Mouse (Mus musculus): ENCODE data around the gene Lyst. TPM values are rescaled to one million over a fixed set of nuclear protein-coding genes. Genes with fewer than 3 reads are reported as not detected.

Lyst gene
- polyA plus RNA-seq, 1 experiment: 1.7 TPM

DNA sequence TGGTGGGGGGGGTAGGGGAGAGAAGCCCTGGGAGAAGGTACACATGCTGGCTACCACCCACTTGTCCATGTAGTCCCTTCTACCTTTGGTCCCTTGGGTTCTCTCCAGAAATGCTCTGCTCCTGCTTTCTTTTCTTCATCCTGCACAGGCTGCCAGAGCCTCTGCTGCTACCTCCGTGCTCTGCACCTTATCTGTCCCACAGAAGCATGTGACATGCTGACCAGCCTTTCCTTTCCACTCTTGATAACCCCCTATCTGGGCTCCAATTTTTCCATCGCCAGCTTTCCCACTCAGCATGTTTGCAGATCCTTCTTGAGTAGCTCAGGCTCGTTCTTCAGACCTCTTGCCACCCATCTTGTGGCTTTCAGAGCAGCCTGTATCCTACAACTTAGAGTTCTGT is 133.1 kb downstream of the Lyst start:
- Histone ChIP-seq H3K27me3 (ENCODE audit: control insufficient read depth, insufficient read depth, insufficient read length) (no peaks in the 10 kb centered on the region), H3ac (ENCODE audit: control insufficient read depth, insufficient read length, low read depth) (no peak overlapping the region), H3K79me2 (ENCODE audit: control insufficient read depth, insufficient read depth) (no peaks in the 10 kb centered on the region), H3K4me3 (ENCODE audit: insufficient read depth, poor library complexity, severe bottlenecking) (no peak overlapping the region), H3K79me3 (ENCODE audit: low read depth) (no peaks in the 10 kb centered on the region), H3K36me3 (ENCODE audit: control insufficient read depth, insufficient read depth) (peaks cover 10% of the 10 kb centered on the region)
- TF ChIP-seq FOSL1 (IDR thresholded peaks at IDR 0.05; ENCODE audit: insufficient read depth, low read length, poor library complexity, severe bottlenecking) (no peak), MAX (IDR thresholded peaks at IDR 0.05) (no peak)

GRCm38 (mm10) chr13:13723786-13724185 is 133.6 kb downstream of the Lyst start:
- Histone ChIP-seq H3K79me3 (ENCODE audit: low read depth) (no peaks in the 10 kb centered on the region), H3K4me3 (ENCODE audit: insufficient read depth, poor library complexity, severe bottlenecking) (no peak overlapping the region), H3K79me2 (ENCODE audit: control insufficient read depth, insufficient read depth) (no peaks in the 10 kb centered on the region), H3K27me3 (ENCODE audit: control insufficient read depth, insufficient read depth, insufficient read length) (no peaks in the 10 kb centered on the region), H3ac (ENCODE audit: control insufficient read depth, insufficient read length, low read depth) (no peak overlapping the region), H3K36me3 (ENCODE audit: control insufficient read depth, insufficient read depth) (peaks cover 10% of the 10 kb centered on the region)
- no peak for TF ChIP-seq CEBPB (IDR thresholded peaks at IDR 0.05; ENCODE audit: low read depth)
- TF ChIP-seq MYOD1 (IDR thresholded peaks at IDR 0.05; ENCODE audit: control insufficient read depth, insufficient read length, low read depth): no peak
- no peak for TF ChIP-seq MYOG (IDR thresholded peaks at IDR 0.05; ENCODE audit: control insufficient read depth, extremely low read depth, insufficient read length)
- TF ChIP-seq CTCF (IDR thresholded peaks at IDR 0.05; ENCODE audit: control insufficient read depth, insufficient read depth, insufficient read length): no peak
- no peak for TF ChIP-seq MAX (IDR thresholded peaks at IDR 0.05)
- no peak for TF ChIP-seq USF1 (IDR thresholded peaks at IDR 0.05; ENCODE audit: low read depth)
- no peak for TF ChIP-seq FOSL1 (IDR thresholded peaks at IDR 0.05; ENCODE audit: insufficient read depth, low read length, poor library complexity, severe bottlenecking)

- Histone ChIP-seq H3ac (ENCODE audit: control insufficient read depth, insufficient read length, low read depth) (no peak overlapping the region), H3K79me2 (ENCODE audit: control insufficient read depth, insufficient read depth) (no peaks in the 10 kb centered on the region), H3K4me3 (ENCODE audit: insufficient read depth, poor library complexity, severe bottlenecking) (no peak overlapping the region), H3K27me3 (ENCODE audit: control insufficient read depth, insufficient read depth, insufficient read length) (no peaks in the 10 kb centered on the region), H3K36me3 (ENCODE audit: control insufficient read depth, insufficient read depth) (peaks cover 3% of the 10 kb centered on the region), H3K79me3 (ENCODE audit: low read depth) (no peaks in the 10 kb centered on the region)
- TF ChIP-seq MAX (IDR thresholded peaks at IDR 0.05): no peak
- TF ChIP-seq MYOG (IDR thresholded peaks at IDR 0.05; ENCODE audit: control insufficient read depth, extremely low read depth, insufficient read length): no peak
- TF ChIP-seq CEBPB (IDR thresholded peaks at IDR 0.05; ENCODE audit: low read depth): no peak
- no peak for TF ChIP-seq CTCF (IDR thresholded peaks at IDR 0.05; ENCODE audit: control insufficient read depth, insufficient read depth, insufficient read length)
- no peak for TF ChIP-seq MYOD1 (IDR thresholded peaks at IDR 0.05; ENCODE audit: control insufficient read depth, insufficient read length, low read depth)
- no peak for TF ChIP-seq FOSL1 (IDR thresholded peaks at IDR 0.05; ENCODE audit: insufficient read depth, low read length, poor library complexity, severe bottlenecking)
- TF ChIP-seq USF1 (IDR thresholded peaks at IDR 0.05; ENCODE audit: low read depth): no peak
Measured at GRCm38 (mm10) chr13:13739232-13739631, 149.0 kb downstream of the Lyst start.

DNA sequence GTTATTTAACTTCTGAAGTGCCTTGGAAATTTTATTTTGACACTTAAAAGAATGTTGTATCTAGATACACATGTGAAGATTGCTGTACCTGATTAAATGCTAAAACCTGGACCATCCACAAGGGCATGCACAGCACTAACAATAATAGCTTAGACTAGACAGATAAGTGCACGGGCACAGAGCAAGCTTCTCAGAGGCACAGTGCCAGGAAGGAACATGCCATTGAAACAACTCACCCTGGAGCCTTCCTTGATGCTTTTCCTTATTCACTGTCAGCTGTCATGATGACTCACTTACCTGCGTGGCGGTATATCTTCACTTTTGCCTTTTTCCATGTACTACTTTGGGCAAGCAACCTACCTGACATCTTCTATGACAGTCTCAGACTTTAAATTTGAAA is 155.7 kb downstream of the Lyst start:
- Histone ChIP-seq H3K79me3 (ENCODE audit: low read depth) (no peaks in the 10 kb centered on the region), H3K27me3 (ENCODE audit: control insufficient read depth, insufficient read depth, insufficient read length) (no peaks in the 10 kb centered on the region), H3ac (ENCODE audit: control insufficient read depth, insufficient read length, low read depth) (no peak overlapping the region), H3K4me3 (ENCODE audit: insufficient read depth, poor library complexity, severe bottlenecking) (no peak overlapping the region), H3K79me2 (ENCODE audit: control insufficient read depth, insufficient read depth) (no peaks in the 10 kb centered on the region), H3K36me3 (ENCODE audit: control insufficient read depth, insufficient read depth) (peaks cover 3% of the 10 kb centered on the region)
- no peak for TF ChIP-seq CEBPB (IDR thresholded peaks at IDR 0.05; ENCODE audit: low read depth)
- TF ChIP-seq FOSL1 (IDR thresholded peaks at IDR 0.05; ENCODE audit: insufficient read depth, low read length, poor library complexity, severe bottlenecking): no peak
- no peak for TF ChIP-seq CTCF (IDR thresholded peaks at IDR 0.05; ENCODE audit: control insufficient read depth, insufficient read depth, insufficient read length)
- peak; percentile 20 for TF ChIP-seq MYOD1 (IDR thresholded peaks at IDR 0.05; ENCODE audit: control insufficient read depth, insufficient read length, low read depth)
- no peak for TF ChIP-seq USF1 (IDR thresholded peaks at IDR 0.05; ENCODE audit: low read depth)
- TF ChIP-seq MYOG (IDR thresholded peaks at IDR 0.05; ENCODE audit: control insufficient read depth, extremely low read depth, insufficient read length): no peak
- TF ChIP-seq MAX (IDR thresholded peaks at IDR 0.05): no peak

GRCm38 (mm10) chr13:13775778-13776494 is 185.7 kb downstream of the Lyst start:
- H3ac ChIP-seq (ENCODE audit: control insufficient read depth, insufficient read length, low read depth): no peak overlapping the region

GRCm38 (mm10) chr13:13777052-13777451 is 186.9 kb downstream of the Lyst start:
- H3K79me3 ChIP-seq (ENCODE audit: low read depth): no peaks in the 10 kb centered on the region
- no peaks in the 10 kb centered on the region for H3K36me3 ChIP-seq (ENCODE audit: control insufficient read depth, insufficient read depth)
- H3ac ChIP-seq (ENCODE audit: control insufficient read depth, insufficient read length, low read depth): no peak overlapping the region
- H3K27me3 ChIP-seq (ENCODE audit: control insufficient read depth, insufficient read depth, insufficient read length): no peaks in the 10 kb centered on the region
- H3K79me2 ChIP-seq (ENCODE audit: control insufficient read depth, insufficient read depth): no peaks in the 10 kb centered on the region
- TF ChIP-seq MYOG (IDR thresholded peaks at IDR 0.05; ENCODE audit: control insufficient read depth, extremely low read depth, insufficient read length): no peak
- TF ChIP-seq MAX (IDR thresholded peaks at IDR 0.05): no peak
- no peak for TF ChIP-seq USF1 (IDR thresholded peaks at IDR 0.05; ENCODE audit: low read depth)
- TF ChIP-seq CEBPB (IDR thresholded peaks at IDR 0.05; ENCODE audit: low read depth): no peak
- TF ChIP-seq FOSL1 (IDR thresholded peaks at IDR 0.05; ENCODE audit: insufficient read depth, low read length, poor library complexity, severe bottlenecking): no peak
- no peak for TF ChIP-seq CTCF (IDR thresholded peaks at IDR 0.05; ENCODE audit: control insufficient read depth, insufficient read depth, insufficient read length)
- no peak for TF ChIP-seq MYOD1 (IDR thresholded peaks at IDR 0.05; ENCODE audit: control insufficient read depth, insufficient read length, low read depth)
- H3K4me3 ChIP-seq (ENCODE audit: insufficient read depth, poor library complexity, severe bottlenecking): no peak overlapping the region

More at GRCm38 (mm10) chr13:13775778-13776494, 185.7 kb downstream of the Lyst start:
- Histone ChIP-seq H3K79me3 (ENCODE audit: low read depth) (no peaks in the 10 kb centered on the region), H3K79me2 (ENCODE audit: control insufficient read depth, insufficient read depth) (no peaks in the 10 kb centered on the region), H3K36me3 (ENCODE audit: control insufficient read depth, insufficient read depth) (no peaks in the 10 kb centered on the region), H3K27me3 (ENCODE audit: control insufficient read depth, insufficient read depth, insufficient read length) (no peaks in the 10 kb centered on the region), H3K4me3 (ENCODE audit: insufficient read depth, poor library complexity, severe bottlenecking) (no peak overlapping the region)
- no peak for TF ChIP-seq FOSL1 (IDR thresholded peaks at IDR 0.05; ENCODE audit: insufficient read depth, low read length, poor library complexity, severe bottlenecking)
- no peak for TF ChIP-seq MYOD1 (IDR thresholded peaks at IDR 0.05; ENCODE audit: control insufficient read depth, insufficient read length, low read depth)
- TF ChIP-seq CEBPB (IDR thresholded peaks at IDR 0.05; ENCODE audit: low read depth): no peak
- no peak for TF ChIP-seq CTCF (IDR thresholded peaks at IDR 0.05; ENCODE audit: control insufficient read depth, insufficient read depth, insufficient read length)
- no peak for TF ChIP-seq MAX (IDR thresholded peaks at IDR 0.05)
- no peak for TF ChIP-seq USF1 (IDR thresholded peaks at IDR 0.05; ENCODE audit: low read depth)
- no peak for TF ChIP-seq MYOG (IDR thresholded peaks at IDR 0.05; ENCODE audit: control insufficient read depth, extremely low read depth, insufficient read length)

Data from C2C12 (cell line).